Mouse (Mus musculus) thymus, postnatal 36 days (tissue): Measurements from ENCODE around the gene Pck2.

Experiments used
- DNase-seq, 2 experiments: peaks; one replicate each; pipeline ENCODE4 v3.0.0; 2022; ENCODE audit warnings: mixed read lengths in 2 of 2

Pck2 gene

GRCm38 (mm10) chr14:55536116-55536745 is 3.8 kb upstream of the Pck2 start:
- peak; percentile 34 to 46 for DNase-seq

GRCm38 (mm10) chr14:55540787-55541321 is 788 bp downstream of the Pck2 start:
- DNase-seq: peak; percentile 42 to 50

GRCm38 (mm10) chr14:55542268-55542667 is 2.2 kb downstream of the Pck2 start:
- no peak for DNase-seq

- DNase-seq: no peak
Observed at GRCm38 (mm10) chr14:55544334-55544733, 4.3 kb downstream of the Pck2 start.

- DNase-seq: no peak
Observed at GRCm38 (mm10) chr14:55550191-55550590, 10.1 kb downstream of the Pck2 start.

GRCm38 (mm10) chr14:55551347-55551746 is 11.3 kb downstream of the Pck2 start:
- no peak for DNase-seq

- DNase-seq: no peak
Observed at GRCm38 (mm10) chr14:55551794-55552193, 11.7 kb downstream of the Pck2 start.

GRCm38 (mm10) chr14:55554635-55555034 is 14.6 kb downstream of the Pck2 start:
- no peak for DNase-seq

- no peak for DNase-seq
Observed at GRCm38 (mm10) chr14:55555788-55556187, 15.7 kb downstream of the Pck2 start.

- DNase-seq: peak; percentile 55 to 62
Observed at GRCm38 (mm10) chr14:55557003-55557402, 16.9 kb downstream of the Pck2 start.

- no peak for DNase-seq
Observed at GRCm38 (mm10) chr14:55557587-55557986, 17.5 kb downstream of the Pck2 start.

GRCm38 (mm10) chr14:55558740-55559448 is 18.8 kb downstream of the Pck2 start:
- DNase-seq: no peak

- peak; percentile 86 to 90 for DNase-seq
Observed at GRCm38 (mm10) chr14:55559799-55560201, 19.7 kb downstream of the Pck2 start, which contains the start of gene Dcaf11. Gene Dcaf11 (plus strand): TSS chr14:55560006.

- peak; percentile 97 to 98 for DNase-seq
Observed at GRCm38 (mm10) chr14:55560202-55561073, 20.4 kb downstream of the Pck2 start, which contains the start of gene A730061H03Rik. Gene A730061H03Rik (minus strand): TSS chr14:55560406.

GRCm38 (mm10) chr14:55561860-55562259 is 21.8 kb downstream of the Pck2 start:
- no peak for DNase-seq

- no peak for DNase-seq
Observed at GRCm38 (mm10) chr14:55563249-55563648, 23.2 kb downstream of the Pck2 start.

- DNase-seq: no peak
Observed at GRCm38 (mm10) chr14:55565748-55566147, 25.7 kb downstream of the Pck2 start.

- DNase-seq: no peak
Observed at GRCm38 (mm10) chr14:55567496-55567895, 27.4 kb downstream of the Pck2 start.

GRCm38 (mm10) chr14:55570588-55570987 is 30.5 kb downstream of the Pck2 start:
- no peak for DNase-seq

- no peak for DNase-seq
Observed at GRCm38 (mm10) chr14:55571760-55572159, 31.7 kb downstream of the Pck2 start.

GRCm38 (mm10) chr14:55575302-55575701 is 35.2 kb downstream of the Pck2 start, which contains the start of gene Fitm1:
Gene Fitm1 (plus strand): TSS chr14:55575617.
- DNase-seq: no peak

- no peak for DNase-seq
Observed at GRCm38 (mm10) chr14:55575711-55576110, 35.6 kb downstream of the Pck2 start.

- DNase-seq: no peak
Observed at GRCm38 (mm10) chr14:55576376-55576775, 36.3 kb downstream of the Pck2 start.
